Mouse (Mus musculus): ENCODE results near the gene Calhm5.

Calhm5 gene

GRCm38 (mm10) chr10:34071650-34072049 lies 24.7 kb downstream of the Calhm5 start:
- DNase-seq (ENCODE audit: low read depth, low spot score) = no peak

DNA sequence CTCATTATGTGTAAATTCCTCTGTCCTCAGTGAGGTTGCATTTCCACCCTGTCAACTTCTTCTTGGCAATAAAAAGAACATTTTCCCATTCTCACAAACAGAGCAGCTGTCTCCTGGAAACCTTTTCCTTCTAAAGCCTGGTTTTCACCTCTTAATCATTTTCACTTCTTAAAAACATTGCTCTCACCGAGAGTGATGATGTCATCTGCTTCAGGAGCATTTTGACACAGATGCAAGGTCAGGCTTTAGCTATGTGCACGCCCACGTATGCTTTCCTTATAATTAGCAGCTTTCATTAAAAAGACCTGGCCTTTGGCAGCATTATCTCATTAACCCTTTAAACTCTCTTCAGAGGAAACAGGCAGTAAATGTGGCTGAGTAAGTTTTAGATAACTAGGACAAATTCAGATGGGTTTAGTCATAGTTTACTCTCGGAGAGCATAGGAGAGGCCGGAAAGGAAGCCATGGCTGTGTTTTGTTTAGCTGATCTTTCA lies 25.3 kb downstream of the Calhm5 start:
- peak; percentile 3 for DNase-seq (ENCODE audit: low read depth, low spot score)

GRCm38 (mm10) chr10:34069606-34070005 lies 26.7 kb downstream of the Calhm5 start:
- no peak for DNase-seq (ENCODE audit: low read depth, low spot score)

- no peak for DNase-seq (ENCODE audit: low read depth, low spot score)
Observed at GRCm38 (mm10) chr10:34066591-34066990, 29.7 kb downstream of the Calhm5 start.

DNA sequence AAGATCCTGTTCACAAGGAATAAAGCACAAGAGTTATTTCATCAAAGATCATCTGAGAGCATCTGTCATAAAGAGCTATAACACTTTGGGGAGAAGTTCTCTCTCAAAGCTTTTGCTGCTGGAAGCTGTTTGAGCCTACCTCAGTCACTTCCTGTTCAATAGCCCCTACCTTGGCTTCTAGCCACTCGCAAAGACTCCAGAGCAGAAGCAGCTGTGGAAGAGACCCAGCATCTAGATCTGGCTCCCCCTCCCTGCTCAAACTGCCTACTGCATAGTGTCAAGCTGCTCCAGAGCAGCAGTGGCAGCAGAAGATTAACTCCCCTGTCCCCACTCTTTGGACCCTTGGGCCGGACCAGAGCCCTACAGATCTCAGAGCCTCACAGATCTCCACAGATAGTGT lies 42.3 kb downstream of the Calhm5 start:
- no peak for DNase-seq (ENCODE audit: low read depth, low spot score)

- DNase-seq (ENCODE audit: low read depth, low spot score) = no peak
Observed at GRCm38 (mm10) chr10:34044210-34044609, 52.1 kb downstream of the Calhm5 start, which contains the start of gene Calhm4. TSS of gene Calhm4 (minus strand) at chr10:34044310.

Measured in forelimb bud, embryonic 11.5 days (tissue).